Mouse (Mus musculus) urinary bladder, adult 2 months (tissue): Measurements from ENCODE around the gene Mndal. TPM values are rescaled to one million over a fixed set of nuclear protein-coding genes. Genes with fewer than 3 reads are reported as not detected.

Experiments used
- polyA plus RNA-seq: library from polyadenylated mRNA; depleted of rRNA; stranded (reverse); fragments of >200 nt; gene quantifications from 2 replicates; pipeline ENCODE4 v1.2.3, GENCODE M21; 2012; rRNA removed

Gene Mndal
- polyA plus RNA-seq, 1 experiment = 23.0 TPM

Other genes starting within 250 kb of the Mndal start
- gene Ifi207, start 200.7 kb downstream of the Mndal start, polyA plus RNA-seq = 9.0 and 11.8 TPM in 2 replicates
- gene Ifi204, start 175.5 kb downstream of the Mndal start, polyA plus RNA-seq = 7.9 and 8.0 TPM in 2 replicates
- gene Ifi211, start 29.4 kb downstream of the Mndal start, polyA plus RNA-seq = 6.8 and 6.9 TPM in 2 replicates
- gene Ifi203, start 181 bp upstream of the Mndal start, polyA plus RNA-seq = 10.7 and 13.5 TPM in 2 replicates
- gene Ifi202b, start 40.3 kb upstream of the Mndal start, polyA plus RNA-seq = not detected in 2 replicates
- gene Ifi205, start 89.3 kb upstream of the Mndal start, polyA plus RNA-seq = 5.7 and 7.0 TPM in 2 replicates
- gene Olfr433, start 98.2 kb upstream of the Mndal start, polyA plus RNA-seq = 0.03 and 0.08 TPM in 2 replicates
- not detected in 2 replicates for gene Olfr432, start 106.7 kb upstream of the Mndal start, polyA plus RNA-seq
- not detected in 2 replicates for gene Olfr430, start 124.1 kb upstream of the Mndal start, polyA plus RNA-seq
- gene Olfr429, start 141.8 kb upstream of the Mndal start, polyA plus RNA-seq = not detected in 2 replicates
- gene Olfr427, start 154.4 kb upstream of the Mndal start, polyA plus RNA-seq = not detected in 2 replicates
- not detected in 2 replicates for gene Olfr231, start 178.7 kb upstream of the Mndal start, polyA plus RNA-seq
- gene Olfr424, start 189.0 kb upstream of the Mndal start, polyA plus RNA-seq = not detected in 2 replicates
- not detected in 2 replicates for gene Olfr420, start 213.1 kb upstream of the Mndal start, polyA plus RNA-seq
- 0.01 and 0.03 TPM in 2 replicates for gene Spta1, start 230.3 kb upstream of the Mndal start, polyA plus RNA-seq